Mouse (Mus musculus): Measurements from ENCODE around the gene Platr17.
A peak's percentile ranks its signal among the peaks of the same experiment; 100 is the strongest.

DNA sequence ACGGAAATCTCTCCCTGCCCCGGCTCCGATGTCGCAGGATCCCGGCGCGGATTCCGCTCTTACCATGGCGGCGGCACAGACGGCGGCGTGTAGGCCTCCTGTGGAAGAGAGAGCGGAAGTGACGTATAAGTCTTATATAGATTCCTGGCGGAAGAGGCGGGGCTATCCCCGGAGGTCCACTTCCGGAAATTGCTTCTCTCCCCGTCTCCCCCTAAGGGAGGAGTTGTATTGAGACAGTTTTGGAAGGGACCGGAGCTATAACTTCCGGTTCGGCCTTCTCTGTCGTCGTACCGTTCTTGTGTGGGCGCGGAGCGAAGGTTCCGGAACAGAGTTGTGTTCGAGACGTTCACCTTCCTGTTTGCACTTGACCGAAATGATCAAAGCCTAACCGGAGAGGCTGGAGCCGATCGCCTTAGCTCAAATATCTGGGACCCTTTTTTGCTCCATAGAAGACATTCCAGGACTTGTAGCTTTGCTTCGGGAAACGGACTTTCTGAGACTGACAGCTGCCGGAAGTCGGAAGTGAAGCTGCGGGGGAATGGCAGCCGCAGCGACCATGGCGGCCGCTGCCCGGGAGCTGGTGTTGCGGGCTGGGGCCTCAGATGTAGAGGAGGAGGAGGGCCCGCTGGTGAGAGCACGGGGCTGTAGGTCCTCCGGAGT lies 50.8 kb downstream of the Platr17 start, which contains the start of the genes Vps52 and Rps18:
- TF ChIP-seq CTCF (IDR thresholded peaks at IDR 0.05) (peak; percentile 49), POLR2A (IDR thresholded peaks at IDR 0.05; ENCODE audit: insufficient read depth, low read depth, low read length) (peak; percentile 96), EP300 (IDR thresholded peaks at IDR 0.05; ENCODE audit: insufficient read depth, low read depth, low read length) (peak; percentile 72)

All from heart, adult 2 months (tissue).